Mouse (Mus musculus): ENCODE data around the gene Maml3. TPM values are rescaled to one million over a fixed set of nuclear protein-coding genes. Genes with fewer than 3 reads are reported as not detected.

The Maml3 gene
- total RNA-seq, 1 experiment, result 1.2 TPM

- Histone ChIP-seq H3K36me3 (ENCODE audit: control insufficient read depth, insufficient read depth, low read length, poor library complexity, severe bottlenecking) (no peaks in the 10 kb centered on the region), H3K4me3 (ENCODE audit: insufficient read depth in 1 of 2, low read depth in 1 of 2, low read length in 2 of 2, poor library complexity in 1 of 2, severe bottlenecking in 1 of 2) (no peak overlapping the region), H3K9ac (ENCODE audit: insufficient read depth, low read depth, low read length, poor library complexity, severe bottlenecking) (no peak overlapping the region), H3K9me3 (ENCODE audit: control insufficient read depth, insufficient read depth, low read depth, low read length) (no peaks in the 10 kb centered on the region), H3K4me1 (ENCODE audit: control insufficient read depth in 2 of 2, insufficient read depth in 2 of 2, low read length in 2 of 2, poor library complexity in 1 of 2) (peaks cover 0 to 2% of the 10 kb centered on the region in 2 experiments; a peak in 1 of 4 replicates), H3K27ac (ENCODE audit: insufficient read depth, low read depth, low read length, poor library complexity, severe bottlenecking) (no peak overlapping the region)
- no peak for DNase-seq (ENCODE audit: low read depth, low spot score)
- TF ChIP-seq ZC3H11A (IDR thresholded peaks at IDR 0.05; ENCODE audit: borderline replicate concordance, low read depth, low read length) (no peak), HCFC1 (IDR thresholded peaks at IDR 0.05; ENCODE audit: borderline replicate concordance, insufficient read depth, low read length) (no peak), CHD2 (IDR thresholded peaks at IDR 0.05; ENCODE audit: low read depth, low read length) (no peak), MAFK (IDR thresholded peaks at IDR 0.05; ENCODE audit: insufficient read depth, low read depth, low read length) (no peak), ZNF384 (IDR thresholded peaks at IDR 0.05; ENCODE audit: low read depth, low read length) (no peak)
- in situ Hi-C loops (cut with MboI; ENCODE audit: low sequenced_read_pairs in 2 of 2, unreplicated experiment in 2 of 2), result no loop called here
These were observed 103.4 kb downstream of the Maml3 start for GRCm38 (mm10) chr3:52001518-52001895.

- in situ Hi-C loops (cut with MboI; ENCODE audit: low sequenced_read_pairs in 2 of 2, unreplicated experiment in 2 of 2), result no loop called here
- no peak overlapping the region for H3K27ac ChIP-seq (ENCODE audit: insufficient read depth, low read depth, low read length, poor library complexity, severe bottlenecking)
- DNase-seq (ENCODE audit: low read depth, low spot score), result no peak
- H3K9me3 ChIP-seq (ENCODE audit: control insufficient read depth, insufficient read depth, low read depth, low read length), result no peaks in the 10 kb centered on the region
- H3K4me1 ChIP-seq (ENCODE audit: control insufficient read depth in 2 of 2, insufficient read depth in 2 of 2, low read length in 2 of 2, poor library complexity in 1 of 2), result peaks cover 0 to 2% of the 10 kb centered on the region in 2 experiments; a peak in 1 of 4 replicates
- no peak overlapping the region for H3K9ac ChIP-seq (ENCODE audit: insufficient read depth, low read depth, low read length, poor library complexity, severe bottlenecking)
- H3K36me3 ChIP-seq (ENCODE audit: control insufficient read depth, insufficient read depth, low read length, poor library complexity, severe bottlenecking), result no peaks in the 10 kb centered on the region
- no peak overlapping the region for H3K4me3 ChIP-seq (ENCODE audit: insufficient read depth in 1 of 2, low read depth in 1 of 2, low read length in 2 of 2, poor library complexity in 1 of 2, severe bottlenecking in 1 of 2)
- no peak for TF ChIP-seq CHD2 (IDR thresholded peaks at IDR 0.05; ENCODE audit: low read depth, low read length)
These were observed 103.9 kb downstream of the Maml3 start for GRCm38 (mm10) chr3:52000871-52001517.

GRCm38 (mm10) chr3:51999671-52000437 lies 105.0 kb downstream of the Maml3 start:
- H3K4me3 ChIP-seq (ENCODE audit: insufficient read depth in 1 of 2, low read depth in 1 of 2, low read length in 2 of 2, poor library complexity in 1 of 2, severe bottlenecking in 1 of 2), result no peak overlapping the region
- H3K9ac ChIP-seq (ENCODE audit: insufficient read depth, low read depth, low read length, poor library complexity, severe bottlenecking), result no peak overlapping the region
- H3K9me3 ChIP-seq (ENCODE audit: control insufficient read depth, insufficient read depth, low read depth, low read length), result no peaks in the 10 kb centered on the region
- DNase-seq (ENCODE audit: low read depth, low spot score), result no peak
- H3K4me1 ChIP-seq (ENCODE audit: control insufficient read depth in 2 of 2, insufficient read depth in 2 of 2, low read length in 2 of 2, poor library complexity in 1 of 2), result peaks cover 0 to 4% of the 10 kb centered on the region in 2 experiments; a peak in 1 of 4 replicates
- TF ChIP-seq ZC3H11A (IDR thresholded peaks at IDR 0.05; ENCODE audit: borderline replicate concordance, low read depth, low read length) (no peak), ZNF384 (IDR thresholded peaks at IDR 0.05; ENCODE audit: low read depth, low read length) (no peak), CHD2 (IDR thresholded peaks at IDR 0.05; ENCODE audit: low read depth, low read length) (no peak), HCFC1 (IDR thresholded peaks at IDR 0.05; ENCODE audit: borderline replicate concordance, insufficient read depth, low read length) (no peak), MAFK (IDR thresholded peaks at IDR 0.05; ENCODE audit: insufficient read depth, low read depth, low read length) (no peak)
- in situ Hi-C loops (cut with MboI; ENCODE audit: low sequenced_read_pairs in 2 of 2, unreplicated experiment in 2 of 2), result no loop called here
- H3K36me3 ChIP-seq (ENCODE audit: control insufficient read depth, insufficient read depth, low read length, poor library complexity, severe bottlenecking), result no peaks in the 10 kb centered on the region
- no peak overlapping the region for H3K27ac ChIP-seq (ENCODE audit: insufficient read depth, low read depth, low read length, poor library complexity, severe bottlenecking)

DNA sequence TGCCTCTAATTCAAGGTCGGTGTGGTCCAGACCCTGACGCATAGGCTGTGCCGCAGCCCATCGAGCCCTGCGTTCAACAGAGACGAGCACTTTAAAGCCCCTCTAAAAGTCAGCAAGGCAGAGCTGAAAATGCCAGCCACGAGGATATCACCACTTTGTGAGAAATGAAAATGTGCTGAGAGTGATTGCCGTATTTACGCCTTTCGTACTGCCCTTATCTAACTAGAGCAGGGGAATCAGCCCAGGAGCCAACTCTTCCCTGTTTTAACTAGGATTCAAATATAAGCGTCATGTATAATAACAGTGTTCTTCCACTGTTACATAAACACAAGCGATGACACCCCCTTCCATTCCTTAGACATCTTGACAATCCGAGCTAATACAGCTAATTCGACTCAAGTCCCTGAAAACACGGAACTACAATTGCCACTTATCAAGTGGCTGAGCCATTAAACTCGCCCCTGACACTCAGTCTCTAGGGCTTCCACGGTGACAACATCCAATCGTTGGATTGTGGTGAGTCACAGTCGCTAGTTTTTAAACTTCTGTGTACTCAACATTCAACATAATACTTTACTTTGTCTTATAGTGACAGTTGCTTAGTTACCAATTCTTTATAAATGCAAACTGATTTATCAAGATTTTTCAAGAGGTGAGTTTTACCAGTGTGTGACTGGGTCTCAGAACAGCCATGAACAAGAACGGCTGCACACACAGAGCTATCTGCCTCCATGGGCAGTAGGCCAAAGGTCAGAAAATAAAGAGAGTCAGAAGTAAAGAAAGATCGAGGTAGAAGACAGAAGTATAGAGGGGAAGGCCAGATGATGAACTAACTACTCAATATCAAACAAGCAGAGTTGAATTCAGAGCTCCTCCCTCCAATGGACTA lies 106.1 kb downstream of the Maml3 start:
- Histone ChIP-seq H3K4me3 (ENCODE audit: insufficient read depth in 1 of 2, low read depth in 1 of 2, low read length in 2 of 2, poor library complexity in 1 of 2, severe bottlenecking in 1 of 2) (no peak overlapping the region), H3K4me1 (ENCODE audit: control insufficient read depth in 2 of 2, insufficient read depth in 2 of 2, low read length in 2 of 2, poor library complexity in 1 of 2) (peaks cover 0 to 4% of the 10 kb centered on the region in 2 experiments; a peak in 1 of 4 replicates), H3K27ac (ENCODE audit: insufficient read depth, low read depth, low read length, poor library complexity, severe bottlenecking) (no peak overlapping the region), H3K9me3 (ENCODE audit: control insufficient read depth, insufficient read depth, low read depth, low read length) (no peaks in the 10 kb centered on the region), H3K36me3 (ENCODE audit: control insufficient read depth, insufficient read depth, low read length, poor library complexity, severe bottlenecking) (no peaks in the 10 kb centered on the region), H3K9ac (ENCODE audit: insufficient read depth, low read depth, low read length, poor library complexity, severe bottlenecking) (no peak overlapping the region)
- in situ Hi-C loops (cut with MboI; ENCODE audit: low sequenced_read_pairs in 2 of 2, unreplicated experiment in 2 of 2), result no loop called here
- no peak for DNase-seq (ENCODE audit: low read depth, low spot score)
- no peak for TF ChIP-seq HCFC1 (IDR thresholded peaks at IDR 0.05; ENCODE audit: borderline replicate concordance, insufficient read depth, low read length)
- no peak for TF ChIP-seq ZC3H11A (IDR thresholded peaks at IDR 0.05; ENCODE audit: borderline replicate concordance, low read depth, low read length)
- TF ChIP-seq ZNF384 (IDR thresholded peaks at IDR 0.05; ENCODE audit: low read depth, low read length), result no peak
- TF ChIP-seq MAFK (IDR thresholded peaks at IDR 0.05; ENCODE audit: insufficient read depth, low read depth, low read length), result no peak
- TF ChIP-seq CHD2 (IDR thresholded peaks at IDR 0.05; ENCODE audit: low read depth, low read length), result no peak

Measured in ES-E14 (cell line).